Mouse (Mus musculus) urinary bladder, postnatal 10 days (tissue): ENCODE measurements around the gene C9orf72.
"Not testable (repeated sequence)": the region's sequence is repeated elsewhere in the genome, so short reads cannot be mapped to it uniquely, and the experiment has no call there.

ENCODE experiments used
- DNase-seq: peaks from one replicate; pipeline ENCODE4 v3.0.0; 2022; ENCODE audit warnings: low spot score

The C9orf72 gene

GRCm38 (mm10) chr4:35225734-35226495, at the start of gene C9orf72:
C9orf72 (minus strand) TSS chr4:35226175.
- DNase-seq = peak; percentile 74

- DNase-seq = no peak
Measured at GRCm38 (mm10) chr4:35259006-35259405, 33.0 kb upstream of the C9orf72 start.

DNA sequence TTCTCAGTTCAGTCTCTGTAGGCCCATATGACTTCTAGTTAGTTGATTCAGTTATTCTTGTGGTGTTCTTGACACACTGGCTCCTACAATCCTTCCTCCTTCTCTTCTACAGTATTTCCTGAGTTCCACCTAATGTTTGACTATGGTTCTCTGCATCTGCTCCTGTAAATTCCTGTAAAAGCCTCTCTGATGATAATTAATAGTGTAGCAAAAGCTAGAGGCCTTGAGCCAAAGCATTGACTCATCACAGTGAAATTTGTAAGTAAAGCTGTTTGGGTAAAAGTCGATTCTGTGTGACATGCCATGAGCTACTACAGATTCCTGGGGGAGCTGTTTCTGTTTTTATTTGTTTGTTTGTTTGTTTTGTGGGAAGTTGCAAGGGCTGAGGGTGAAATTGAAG, 18.0 kb upstream of the C9orf72 start:
- DNase-seq = no peak

DNA sequence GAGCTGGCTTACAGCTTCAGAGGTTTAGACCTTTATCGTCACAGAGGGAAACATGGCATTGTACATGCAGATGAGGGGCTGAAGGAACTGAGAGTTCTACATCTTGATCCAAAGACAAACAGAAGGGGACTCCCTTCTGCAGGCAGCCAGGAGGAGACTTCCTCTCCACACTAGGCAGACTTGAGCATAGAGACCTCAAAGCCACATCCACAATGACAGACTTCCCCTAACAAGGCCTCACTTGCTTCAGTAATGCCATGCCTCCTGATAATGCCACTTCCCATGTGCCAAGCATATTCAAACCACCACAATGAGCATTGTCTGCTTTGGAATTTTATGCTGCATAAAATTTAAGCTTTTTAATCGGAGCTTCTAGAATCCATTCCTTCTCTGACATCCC, 15.8 kb upstream of the C9orf72 start:
- DNase-seq = no peak

DNA sequence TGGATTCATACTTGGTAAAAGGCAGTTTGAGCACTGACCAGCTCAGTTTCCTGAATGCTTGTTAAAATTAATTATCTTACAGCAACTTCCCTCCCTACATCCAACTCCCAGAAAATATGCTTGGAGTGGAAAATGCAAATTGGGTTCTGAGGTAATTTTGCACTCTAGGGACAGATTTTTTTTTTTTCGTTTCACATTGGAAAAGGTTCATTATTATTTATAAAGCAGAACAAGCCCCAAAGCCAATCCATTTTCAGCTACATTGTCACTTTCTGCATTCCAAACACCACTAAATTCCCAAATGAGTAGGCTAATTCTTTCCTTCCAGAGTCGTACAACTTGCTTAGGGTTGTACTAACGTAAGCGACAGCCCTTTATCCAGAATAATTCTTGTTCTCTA, 12.7 kb upstream of the C9orf72 start:
- DNase-seq = no peak

- DNase-seq = not testable (repeated sequence)
Measured at GRCm38 (mm10) chr4:35238240-35238639, 12.3 kb upstream of the C9orf72 start.

DNA sequence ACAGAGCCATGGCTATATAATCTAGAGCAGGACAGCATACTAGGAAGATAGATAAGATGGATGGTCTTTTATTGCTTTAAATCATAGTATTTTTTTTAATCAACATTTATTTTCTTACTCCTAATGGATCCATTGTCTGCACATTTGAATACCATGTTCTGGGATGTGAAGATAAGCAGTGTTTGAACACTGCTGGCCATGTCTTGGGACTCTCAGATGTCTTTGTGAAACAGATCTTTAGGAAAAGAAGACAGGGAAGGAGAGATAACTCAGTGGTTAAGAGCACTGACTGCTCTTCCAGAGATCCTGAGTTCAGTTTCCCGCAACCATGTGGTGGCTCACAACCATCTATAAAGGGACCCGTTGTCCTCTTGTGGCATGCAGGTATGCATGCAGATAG, 10.3 kb upstream of the C9orf72 start:
- no peak for DNase-seq

- DNase-seq = no peak
Measured at GRCm38 (mm10) chr4:35228260-35228659, 2.3 kb upstream of the C9orf72 start.

- no peak for DNase-seq
Measured at GRCm38 (mm10) chr4:35226496-35226992, 569 bp upstream of the C9orf72 start.

- no peak for DNase-seq
Measured at GRCm38 (mm10) chr4:35225141-35225733, 738 bp downstream of the C9orf72 start.

- DNase-seq = no peak
Measured at GRCm38 (mm10) chr4:35224101-35224500, 1.9 kb downstream of the C9orf72 start.

GRCm38 (mm10) chr4:35223376-35223988, 2.5 kb downstream of the C9orf72 start:
- no peak for DNase-seq

DNA sequence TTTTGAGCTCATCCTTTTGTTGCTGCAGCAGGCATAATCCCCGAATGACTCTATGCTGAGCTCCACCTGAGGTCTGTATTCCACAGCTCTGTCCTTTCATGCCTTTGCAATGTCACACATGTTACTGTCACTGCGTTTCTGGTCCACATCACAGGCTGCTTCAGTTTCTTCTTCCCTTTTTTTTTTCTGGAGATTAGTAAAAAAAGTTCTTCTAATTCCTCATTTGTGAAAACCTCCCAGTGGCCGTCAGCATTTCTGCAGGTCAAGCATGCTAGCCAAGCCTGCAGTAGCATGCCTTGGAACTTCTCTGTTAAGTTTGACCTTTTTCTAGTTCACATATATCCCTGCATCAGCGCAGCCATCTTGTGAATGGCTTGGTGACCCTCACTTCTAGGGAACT, 4.1 kb downstream of the C9orf72 start:
- no peak for DNase-seq

DNA sequence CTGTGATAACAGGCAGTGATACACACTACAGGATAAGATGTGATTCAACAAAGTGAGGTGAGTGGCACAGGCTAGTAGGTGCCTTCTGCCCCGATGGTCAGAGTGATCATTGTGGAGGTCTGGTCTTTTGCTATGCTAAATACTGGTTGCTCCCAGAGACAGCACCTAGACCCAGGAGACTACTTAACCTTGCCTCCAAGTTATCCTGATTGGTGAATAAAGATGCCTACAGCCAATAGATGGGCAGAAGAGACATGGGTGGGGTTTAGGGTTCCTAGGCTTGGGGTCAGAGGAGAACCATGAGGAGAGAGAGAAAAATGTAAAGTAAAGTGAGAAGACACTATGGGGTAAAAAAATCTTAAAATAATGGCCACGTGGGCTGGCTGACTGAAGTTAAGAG, 4.8 kb downstream of the C9orf72 start:
- no peak for DNase-seq

DNA sequence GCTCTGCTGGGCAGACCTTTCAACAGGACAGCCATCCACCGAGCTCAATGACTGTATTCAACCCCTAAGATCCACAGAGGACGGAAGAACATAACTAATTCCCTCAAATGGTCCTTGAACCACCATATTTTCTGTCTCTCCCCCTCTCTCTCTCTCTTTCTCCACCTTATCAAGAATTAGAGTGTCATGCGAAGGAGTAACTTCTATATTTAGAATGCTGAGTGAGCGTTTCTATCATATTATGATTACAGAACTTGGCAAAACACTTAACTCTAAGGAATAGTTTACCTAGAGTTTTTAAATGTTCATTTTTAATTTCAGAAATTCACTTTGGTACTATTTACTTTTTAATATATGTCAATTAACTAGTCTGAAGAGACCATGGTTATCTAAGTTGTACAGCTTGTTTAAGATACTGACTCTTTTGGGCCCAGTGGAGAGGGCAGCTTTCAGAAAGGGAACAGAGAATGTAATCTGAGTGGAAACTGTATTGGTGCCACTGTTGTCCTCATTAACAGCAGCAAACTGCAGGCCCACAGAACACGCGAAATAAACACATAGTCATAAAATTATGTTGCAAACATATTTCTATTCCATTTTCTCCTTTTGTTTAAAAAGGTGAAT, 5.8 kb downstream of the C9orf72 start:
- no peak for DNase-seq

DNA sequence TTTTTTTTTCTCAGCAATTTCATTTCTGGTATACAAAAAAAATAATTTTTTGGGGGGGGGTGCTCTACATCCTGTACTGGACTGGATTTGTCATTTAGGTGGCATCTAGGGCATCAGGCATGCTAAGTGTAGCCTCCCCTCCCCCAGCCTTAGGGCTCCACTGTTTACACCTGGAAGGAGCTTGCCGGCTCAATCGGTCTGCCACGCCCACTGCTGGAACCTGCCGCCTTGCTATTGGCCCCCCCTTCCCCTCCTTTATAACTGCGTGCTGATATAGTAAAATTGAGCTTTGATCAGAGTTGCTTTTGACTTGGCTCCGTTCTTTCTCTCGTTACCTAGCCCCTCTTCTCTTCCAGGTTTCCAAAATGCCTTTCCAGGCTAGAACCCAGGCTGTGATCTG, 21.3 kb downstream of the C9orf72 start:
- no peak for DNase-seq

DNA sequence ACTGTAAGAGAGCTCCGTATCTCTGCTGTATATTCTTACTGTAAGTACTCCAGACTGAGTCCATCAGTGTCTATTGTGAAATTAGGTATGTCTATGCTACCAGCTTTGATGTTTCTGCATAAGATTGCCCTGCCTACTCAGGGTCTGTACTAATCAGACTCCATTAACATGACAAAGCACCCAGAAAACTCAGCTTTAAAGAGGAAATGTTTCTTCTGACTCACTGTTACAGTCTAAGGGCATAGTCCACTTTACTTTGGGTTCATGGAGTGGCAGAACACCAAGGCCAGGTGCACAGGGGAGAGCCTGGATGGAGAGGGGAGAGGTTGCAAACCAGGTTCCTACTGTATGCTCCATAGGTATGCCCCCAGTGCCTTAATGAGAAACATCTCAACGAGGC, 22.3 kb downstream of the C9orf72 start:
- DNase-seq = no peak

DNA sequence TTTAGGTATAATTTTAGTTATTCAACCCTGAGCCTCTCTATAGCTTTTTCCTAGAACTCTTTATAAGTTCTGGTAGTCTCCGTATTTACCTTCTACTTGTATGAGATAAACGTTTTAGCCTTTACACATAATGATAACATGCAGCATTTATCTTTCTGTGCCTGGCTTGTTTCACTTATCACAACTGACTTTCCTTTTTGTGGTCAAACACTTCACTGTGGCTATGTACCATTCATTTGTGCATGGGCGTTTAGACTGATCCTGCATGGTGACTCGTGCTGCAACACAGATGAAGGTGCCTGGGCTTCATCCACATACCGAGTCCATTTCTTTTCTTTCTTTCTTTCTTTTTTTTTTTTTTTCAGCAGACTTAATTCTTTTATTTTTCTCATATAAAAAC, 24.3 kb downstream of the C9orf72 start:
- DNase-seq = no peak

GRCm38 (mm10) chr4:35192725-35193124, 33.2 kb downstream of the C9orf72 start:
- no peak for DNase-seq

DNA sequence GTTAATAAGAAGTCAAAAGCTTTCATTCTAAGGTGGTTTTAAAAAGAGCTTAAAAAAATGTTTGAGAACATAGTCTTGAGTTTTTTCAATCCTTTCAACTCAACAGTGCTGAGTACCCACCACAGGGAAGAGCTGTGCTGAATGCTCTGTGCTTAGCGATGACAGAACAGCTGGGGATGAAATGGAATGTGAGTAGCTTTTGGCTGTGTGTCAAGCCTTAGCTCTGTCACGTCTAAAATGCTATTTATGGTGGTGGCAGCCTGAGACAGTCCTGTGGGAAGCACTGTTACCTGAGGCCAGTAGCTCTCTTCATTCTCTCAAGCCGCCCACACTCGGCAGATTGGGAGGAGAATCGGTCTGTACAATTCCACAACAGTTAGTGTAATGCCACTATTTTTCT, 36.2 kb downstream of the C9orf72 start:
- no peak for DNase-seq

DNA sequence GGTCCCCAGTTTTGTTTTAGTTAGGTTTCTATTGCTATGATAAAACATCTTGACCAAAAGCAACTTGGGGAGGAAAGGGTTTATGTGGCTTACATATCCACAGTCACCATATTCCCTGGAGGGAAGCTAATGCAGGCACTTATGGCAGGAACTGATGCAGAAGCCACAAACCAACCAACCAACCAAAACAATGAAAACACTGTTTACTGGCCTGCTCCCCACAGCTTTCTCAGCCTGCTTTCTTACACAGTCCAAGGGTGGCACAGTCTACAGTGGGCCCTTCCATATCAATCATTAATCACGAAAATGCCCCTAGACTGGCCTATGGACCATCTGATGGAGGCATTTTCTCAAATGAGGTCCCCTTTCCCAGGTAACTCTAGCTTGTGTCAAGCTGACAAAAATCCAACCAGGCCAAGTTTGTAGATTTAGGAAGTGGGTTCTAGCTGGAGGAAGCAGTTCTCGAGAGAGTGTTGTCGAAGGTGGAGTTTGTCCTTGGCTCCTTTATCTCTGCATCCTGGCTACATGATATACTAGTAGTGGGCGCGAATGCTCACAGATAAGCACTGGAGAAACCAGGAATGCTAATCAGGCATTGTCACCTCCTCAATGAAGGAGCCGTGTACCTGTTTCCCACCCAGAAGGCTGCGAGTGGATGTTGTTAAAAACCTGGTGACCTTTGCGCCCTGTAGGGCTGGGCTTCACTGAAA, 38.2 kb downstream of the C9orf72 start:
- no peak for DNase-seq
